Mouse (Mus musculus) liver, adult 2 months (tissue): ENCODE measurements at regions not wholly inside any gene's neighbourhood (a gene's known extent, or its start where the extent isn't known, plus 50 kb on each side); places are given as distances from the start of the nearest gene placed in this dataset.

Experiments used
- CTCF ChIP-seq: fragments of 200-500 bp; IDR thresholded peaks from 2 replicates; pipeline ENCODE4 v1.5.1; 2011; ENCODE audit warnings: low read depth, low read length, control low read depth
- POLR2A ChIP-seq: fragments of 200-500 bp; IDR thresholded peaks from 2 replicates; pipeline ENCODE4 v1.6.1; 2011; ENCODE audit warnings: low read length, control low read depth; ENCODE audit not compliant: insufficient read depth; ENCODE audit errors: extremely low read depth

DNA sequence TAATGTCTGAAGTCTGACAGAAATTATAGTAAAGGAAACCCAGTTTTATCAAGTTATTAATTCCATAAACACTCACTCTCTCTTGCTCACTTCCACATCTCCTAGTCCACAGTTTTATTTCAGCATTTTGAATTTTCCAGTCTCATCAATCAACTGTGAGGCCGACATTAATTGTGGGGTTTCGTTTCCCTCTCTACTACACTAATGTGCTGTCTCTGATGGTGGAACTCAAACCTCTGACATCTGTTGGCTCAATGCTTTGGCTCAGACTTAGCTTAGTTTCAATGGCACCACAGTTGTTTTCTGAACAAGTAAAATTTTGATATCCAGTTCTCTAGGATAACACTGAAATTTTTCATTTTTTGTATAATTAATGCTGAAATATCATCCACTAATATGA, 218.8 kb downstream of the Cenpw start:
- no peak for TF ChIP-seq CTCF
- no peak for TF ChIP-seq POLR2A
